Mouse (Mus musculus) lung, embryonic 14.5 days (tissue): ENCODE measurements around the gene Arnt2. TPM values are rescaled to one million over a fixed set of nuclear protein-coding genes. Genes with fewer than 3 reads are reported as not detected.

ENCODE experiments used
- ATAC-seq: fragments of 200-750 bp; cut with Nextera tagmentation; 2 replicates; pipeline ENCODE4 v1.8.0; 2017; ENCODE audit warnings: mild to moderate bottlenecking, moderate TSS enrichment, moderate library complexity; ENCODE audit not compliant: insufficient read depth
- DNase-seq: peaks from one replicate; pipeline ENCODE4 v3.0.0-alpha.2; 2015
- H3K27ac ChIP-seq: fragments of 300-500 bp; sonication (generic); 2 replicates; pipeline ENCODE4 v1.5.1; 2014; ENCODE audit warnings: low read depth, mild to moderate bottlenecking, moderate library complexity
- H3K27me3 ChIP-seq: fragments of 300-500 bp; sonication (generic); 2 replicates; pipeline ENCODE4 v1.6.1; 2014; ENCODE audit warnings: low read length, control low read depth; ENCODE audit not compliant: insufficient read depth
- H3K36me3 ChIP-seq: fragments of 300-500 bp; sonication (generic); 2 replicates; pipeline ENCODE4 v1.6.1; 2014; ENCODE audit warnings: control low read depth; ENCODE audit not compliant: insufficient read depth
- H3K4me1 ChIP-seq: fragments of 300-500 bp; sonication (generic); 2 replicates; pipeline ENCODE4 v1.6.1; 2014; ENCODE audit warnings: antibody characterized with exemption, control low read depth; ENCODE audit not compliant: insufficient read depth
- H3K4me2 ChIP-seq: fragments of 300-500 bp; sonication (generic); 2 replicates; pipeline ENCODE4 v1.6.1; 2014; ENCODE audit warnings: mild to moderate bottlenecking
- H3K4me3 ChIP-seq: fragments of 300-500 bp; sonication (generic); 2 replicates; pipeline ENCODE4 v1.5.1; 2014; ENCODE audit warnings: low read depth, low read length
- H3K9ac ChIP-seq: fragments of 300-500 bp; sonication (generic); 2 replicates; pipeline ENCODE4 v1.6.1; 2014
- H3K9me3 ChIP-seq: fragments of 300-500 bp; sonication (generic); 2 replicates; pipeline ENCODE4 v1.6.1; 2016; ENCODE audit warnings: low read depth, low read length, control low read depth
- CTCF ChIP-seq: IDR thresholded peaks from 2 replicates; pipeline ENCODE4 v1.5.1; 2016; ENCODE audit warnings: antibody characterized with exemption, low read depth
- WGBS: fragments of 180-500 bp; shearing (Covaris S2); extraction: QIAGEN DNeasy Blood & Tissue Kit; methylation state at CpG from one replicate; pipeline ENCODE4 v1.1.7; 2014; 5-methylcytosine and 5-hydroxymethylcytosine counted together
- polyA plus RNA-seq: library from polyadenylated mRNA; unstranded; fragments of >200 nt; fragmentation: Nextera tagmentation; extraction: Ambion mirVana; gene quantifications from 2 replicates; pipeline ENCODE4 v1.2.1, GENCODE M21; 2014

The Arnt2 gene
- polyA plus RNA-seq, 1 experiment from 2014 or later, result 14.4 TPM

- DNase-seq, result no peak
- Histone ChIP-seq H3K27ac (no peak overlapping the region), H3K4me2 (no peak overlapping the region)
Measured at GRCm38 (mm10) chr7:84333996-84334395, 76.0 kb downstream of the Arnt2 start.

GRCm38 (mm10) chr7:84332295-84333168, 77.4 kb downstream of the Arnt2 start:
- Histone ChIP-seq H3K9ac (no peak overlapping the region), H3K9me3 (no peaks in the 10 kb centered on the region), H3K27ac (peak overlapping the region; percentile 39; the same call in 1 of the 2 replicates), H3K27me3 (no peaks in the 10 kb centered on the region), H3K4me2 (no peak overlapping the region), H3K4me1 (peaks cover 33% of the 10 kb centered on the region), H3K36me3 (no peaks in the 10 kb centered on the region), H3K4me3 (no peak overlapping the region)
- TF ChIP-seq CTCF, result no peak
- ATAC-seq (no peak), DNase-seq (peak; percentile 49)
- 49% methylated on average over 11 of the region's 11 CpGs for WGBS

More at GRCm38 (mm10) chr7:84333996-84334395, 76.0 kb downstream of the Arnt2 start:
- Histone ChIP-seq H3K4me3 (no peak overlapping the region), H3K36me3 (no peaks in the 10 kb centered on the region), H3K4me1 (peaks cover 30% of the 10 kb centered on the region), H3K9ac (no peak overlapping the region), H3K9me3 (no peaks in the 10 kb centered on the region), H3K27me3 (no peaks in the 10 kb centered on the region)
- TF ChIP-seq CTCF, result no peak
- no peak for ATAC-seq
- 84% methylated on average over 3 of the region's 3 CpGs for WGBS

DNA sequence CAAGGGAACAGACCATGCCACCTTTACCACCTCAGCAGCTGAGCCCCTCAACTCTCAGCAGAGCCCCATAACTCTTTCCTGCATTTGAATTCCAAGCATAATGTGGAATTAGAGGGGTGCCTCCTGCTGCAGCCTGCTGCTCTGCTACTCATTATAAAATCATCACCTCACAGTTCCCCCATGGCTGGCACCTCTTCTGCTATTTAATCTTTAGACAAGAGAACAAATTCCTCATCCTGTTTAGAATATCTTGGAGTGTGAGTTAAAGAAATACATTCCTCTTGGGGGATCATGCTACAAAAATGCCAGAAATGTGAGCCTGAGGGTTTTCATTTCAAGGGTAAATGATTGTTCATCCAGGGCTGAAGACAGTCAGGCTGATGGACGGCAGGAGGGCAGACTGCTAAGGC, 80.8 kb downstream of the Arnt2 start:
- H3K9ac ChIP-seq, result no peak overlapping the region
- H3K27me3 ChIP-seq, result no peaks in the 10 kb centered on the region
- no peak for TF ChIP-seq CTCF
- H3K4me2 ChIP-seq, result no peak overlapping the region
- ATAC-seq (peak; percentile 81), DNase-seq (peak; percentile 80)
- H3K4me1 ChIP-seq, result peaks cover 14% of the 10 kb centered on the region
- H3K36me3 ChIP-seq, result no peaks in the 10 kb centered on the region
- H3K27ac ChIP-seq, result peak overlapping the region; percentile 54; the same call in 1 of the 2 replicates
- no peak overlapping the region for H3K4me3 ChIP-seq
- 13% methylated on average over 1 of the region's 1 CpGs for WGBS
- H3K9me3 ChIP-seq, result no peaks in the 10 kb centered on the region

- H3K4me2 ChIP-seq, result no peak overlapping the region
- H3K4me1 ChIP-seq, result peaks cover 14% of the 10 kb centered on the region
- ATAC-seq (peak; percentile 76), DNase-seq (peak; percentile 86)
- no peaks in the 10 kb centered on the region for H3K27me3 ChIP-seq
- WGBS, result 27% methylated on average over 1 of the region's 1 CpGs
- no peak overlapping the region for H3K9ac ChIP-seq
- H3K4me3 ChIP-seq, result no peak overlapping the region
- no peaks in the 10 kb centered on the region for H3K36me3 ChIP-seq
- TF ChIP-seq CTCF, result no peak
- H3K27ac ChIP-seq, result peak overlapping the region; percentile 26; the same call in 1 of the 2 replicates
- H3K9me3 ChIP-seq, result no peaks in the 10 kb centered on the region
Measured at GRCm38 (mm10) chr7:84328770-84329169, 81.2 kb downstream of the Arnt2 start.

- Histone ChIP-seq H3K27ac (no peak overlapping the region), H3K9me3 (no peaks in the 10 kb centered on the region), H3K4me1 (peaks cover 14% of the 10 kb centered on the region), H3K27me3 (no peaks in the 10 kb centered on the region), H3K36me3 (no peaks in the 10 kb centered on the region), H3K4me3 (no peak overlapping the region), H3K4me2 (no peak overlapping the region), H3K9ac (no peak overlapping the region)
- DNase-seq (no peak), ATAC-seq (no peak)
- WGBS, result 65% methylated on average over 2 of the region's 2 CpGs
- no peak for TF ChIP-seq CTCF
Measured at GRCm38 (mm10) chr7:84325570-84326328, 84.2 kb downstream of the Arnt2 start.

- Histone ChIP-seq H3K4me3 (no peak overlapping the region), H3K4me1 (no peaks in the 10 kb centered on the region), H3K9ac (no peak overlapping the region), H3K4me2 (no peak overlapping the region), H3K27me3 (no peaks in the 10 kb centered on the region), H3K27ac (no peak overlapping the region), H3K9me3 (no peaks in the 10 kb centered on the region), H3K36me3 (no peaks in the 10 kb centered on the region)
- WGBS, result 76% methylated on average over 1 of the region's 1 CpGs
- ATAC-seq (no peak), DNase-seq (no peak)
- no peak for TF ChIP-seq CTCF
Measured at GRCm38 (mm10) chr7:84321542-84321941, 88.4 kb downstream of the Arnt2 start.

- H3K4me2 ChIP-seq, result no peak overlapping the region
- no peak overlapping the region for H3K4me3 ChIP-seq
- 28% methylated on average over 7 of the region's 7 CpGs for WGBS
- H3K9me3 ChIP-seq, result no peaks in the 10 kb centered on the region
- no peak overlapping the region for H3K27ac ChIP-seq
- H3K4me1 ChIP-seq, result no peaks in the 10 kb centered on the region; the same call in 1 of the 2 replicates
- no peak overlapping the region for H3K9ac ChIP-seq
- peak; percentile 59 for TF ChIP-seq CTCF
- H3K36me3 ChIP-seq, result peaks cover 2% of the 10 kb centered on the region; the same call in 1 of the 2 replicates
- ATAC-seq (peak; percentile 83), DNase-seq (peak; percentile 75)
- no peaks in the 10 kb centered on the region for H3K27me3 ChIP-seq
Measured at GRCm38 (mm10) chr7:84315353-84316003, 94.5 kb downstream of the Arnt2 start.
